Mouse (Mus musculus) limb, embryonic 10.5 days (tissue): Measurements from ENCODE around the gene 5730455P16Rik. TPM values are rescaled to one million over a fixed set of nuclear protein-coding genes. Genes with fewer than 3 reads are reported as not detected.
"Not testable (repeated sequence)": the region's sequence is repeated elsewhere in the genome, so short reads cannot be mapped to it uniquely, and the experiment has no call there.

Experiments
- DNase-seq: peaks from one replicate; pipeline ENCODE4 v3.0.0-alpha.2; 2017; ENCODE audit warnings: low spot score
- H3K27ac ChIP-seq: fragments of 300-500 bp; sonication (generic); 2 replicates; pipeline ENCODE4 v1.5.1; 2016; ENCODE audit warnings: mild to moderate bottlenecking
- H3K27me3 ChIP-seq: fragments of 300-500 bp; sonication (generic); 2 replicates; pipeline ENCODE4 v1.6.1; 2016; ENCODE audit warnings: low read depth, mild to moderate bottlenecking; ENCODE audit not compliant: poor library complexity, severe bottlenecking
- H3K36me3 ChIP-seq: fragments of 300-500 bp; sonication (generic); 2 replicates; pipeline ENCODE4 v1.6.1; 2016; ENCODE audit warnings: mild to moderate bottlenecking, moderate library complexity
- H3K4me1 ChIP-seq: fragments of 300-500 bp; sonication (generic); 2 replicates; pipeline ENCODE4 v1.6.1; 2016
- H3K4me3 ChIP-seq: fragments of 300-500 bp; sonication (generic); 2 replicates; pipeline ENCODE4 v1.5.1; 2016; ENCODE audit warnings: mild to moderate bottlenecking, moderate library complexity
- H3K9me3 ChIP-seq: fragments of 300-500 bp; sonication (generic); replicated peaks from 2 replicates; pipeline ENCODE4 v1.6.1; 2016; ENCODE audit warnings: mild to moderate bottlenecking
- WGBS: fragments of 180-500 bp; shearing (Covaris S2); methylation state at CpG from one replicate; pipeline ENCODE4 v1.1.7; 2016; 5-methylcytosine and 5-hydroxymethylcytosine counted together
- polyA plus RNA-seq: library from polyadenylated mRNA; unstranded; fragments of >200 nt; fragmentation: Nextera tagmentation; extraction: Ambion mirVana; gene quantifications from 2 replicates; pipeline ENCODE4 v1.2.1, GENCODE M21; 2016

5730455P16Rik gene
- polyA plus RNA-seq, 1 experiment from 2014 or later, result 25.0 TPM

- no peak overlapping the region for H3K4me3 ChIP-seq
- 95% methylated on average over 2 of the region's 2 CpGs for WGBS
- H3K27me3 ChIP-seq, result no peaks in the 10 kb centered on the region
- peaks cover 100% of the 10 kb centered on the region for H3K36me3 ChIP-seq
- H3K27ac ChIP-seq, result no peak overlapping the region
- DNase-seq, result no peak
- no peaks in the 10 kb centered on the region for H3K4me1 ChIP-seq
- H3K9me3 ChIP-seq, result no peaks in the 10 kb centered on the region
Measured at GRCm38 (mm10) chr11:80391407-80392120, 13.7 kb upstream of the 5730455P16Rik start.

GRCm38 (mm10) chr11:80389885-80390284, 12.1 kb upstream of the 5730455P16Rik start:
- H3K9me3 ChIP-seq, result no peaks in the 10 kb centered on the region
- H3K4me1 ChIP-seq, result peaks cover 15% of the 10 kb centered on the region
- DNase-seq, result no peak
- H3K4me3 ChIP-seq, result no peak overlapping the region
- peaks cover 100% of the 10 kb centered on the region for H3K36me3 ChIP-seq
- 85% methylated on average over 1 of the region's 1 CpGs for WGBS
- H3K27me3 ChIP-seq, result no peaks in the 10 kb centered on the region
- no peak overlapping the region for H3K27ac ChIP-seq

- Histone ChIP-seq H3K4me3 (0 out of 2 replicates have a peak overlapping the region, but pooled peaks have one; percentile 74), H3K27ac (no peak overlapping the region), H3K9me3 (no peaks in the 10 kb centered on the region), H3K4me1 (peaks cover 21% of the 10 kb centered on the region), H3K27me3 (no peaks in the 10 kb centered on the region), H3K36me3 (peaks cover 73% of the 10 kb centered on the region)
- DNase-seq, result no peak
- 86% methylated on average over 2 of the region's 2 CpGs for WGBS
Measured at GRCm38 (mm10) chr11:80386790-80387189, 9.0 kb upstream of the 5730455P16Rik start.

GRCm38 (mm10) chr11:80385055-80385454, 7.2 kb upstream of the 5730455P16Rik start:
- no peaks in the 10 kb centered on the region for H3K9me3 ChIP-seq
- H3K4me3 ChIP-seq, result peak overlapping the region; percentile 74
- DNase-seq, result no peak
- H3K27me3 ChIP-seq, result no peaks in the 10 kb centered on the region
- 79% methylated on average over 4 of the region's 4 CpGs for WGBS
- H3K27ac ChIP-seq, result no peak overlapping the region
- H3K4me1 ChIP-seq, result peaks cover 21% of the 10 kb centered on the region
- H3K36me3 ChIP-seq, result peaks cover 56% of the 10 kb centered on the region

- H3K36me3 ChIP-seq, result peaks cover 50% of the 10 kb centered on the region
- no peaks in the 10 kb centered on the region for H3K9me3 ChIP-seq
- no peaks in the 10 kb centered on the region for H3K27me3 ChIP-seq
- peaks cover 21% of the 10 kb centered on the region for H3K4me1 ChIP-seq
- H3K27ac ChIP-seq, result peak overlapping the region; percentile 97
- DNase-seq, result peak; percentile 34
- H3K4me3 ChIP-seq, result peak overlapping the region; percentile 74
Measured at GRCm38 (mm10) chr11:80384461-80384860, 6.6 kb upstream of the 5730455P16Rik start.

GRCm38 (mm10) chr11:80383626-80384046, 5.8 kb upstream of the 5730455P16Rik start:
- peak overlapping the region; percentile 97 for H3K27ac ChIP-seq
- no peaks in the 10 kb centered on the region for H3K9me3 ChIP-seq
- H3K4me1 ChIP-seq, result peaks cover 21% of the 10 kb centered on the region
- under 1% methylated on average over 20 of the region's 20 CpGs for WGBS
- H3K4me3 ChIP-seq, result peak overlapping the region; percentile 74
- no peak for DNase-seq
- H3K36me3 ChIP-seq, result peaks cover 42% of the 10 kb centered on the region
- no peaks in the 10 kb centered on the region for H3K27me3 ChIP-seq

- H3K4me3 ChIP-seq, result peak within 1 kb of the TSS; percentile 74
- H3K36me3 ChIP-seq, result peaks cover 36% of the 10 kb centered on the region
- H3K27ac ChIP-seq, result peak within 1 kb of the TSS; percentile 97
- no peaks in the 10 kb centered on the region for H3K9me3 ChIP-seq
- WGBS, result under 1% methylated on average over 33 of the region's 33 CpGs
- no peaks in the 10 kb centered on the region for H3K27me3 ChIP-seq
- peak; percentile 97 for DNase-seq
- H3K4me1 ChIP-seq, result peaks cover 21% of the 10 kb centered on the region
Measured at GRCm38 (mm10) chr11:80383019-80383625, 5.3 kb upstream of the 5730455P16Rik start, which contains the start of gene Zfp207. TSS of gene Zfp207 (plus strand) at chr11:80383279.

GRCm38 (mm10) chr11:80382626-80383018, 4.8 kb upstream of the 5730455P16Rik start:
- Histone ChIP-seq H3K4me1 (peaks cover 22% of the 10 kb centered on the region), H3K4me3 (peak overlapping the region; percentile 74), H3K27me3 (no peaks in the 10 kb centered on the region), H3K9me3 (no peaks in the 10 kb centered on the region), H3K36me3 (peaks cover 31% of the 10 kb centered on the region), H3K27ac (peak overlapping the region; percentile 97)
- DNase-seq, result peak; percentile 61
- 11% methylated on average over 12 of the region's 12 CpGs for WGBS

- H3K9me3 ChIP-seq, result not testable (repeated sequence)
- WGBS, result 95% methylated on average over 7 of the region's 7 CpGs
Measured at GRCm38 (mm10) chr11:80379184-80379583, 1.4 kb upstream of the 5730455P16Rik start.

GRCm38 (mm10) chr11:80378452-80379068, 726 bp upstream of the 5730455P16Rik start:
- peaks cover 15% of the 10 kb centered on the region for H3K4me1 ChIP-seq
- not testable (repeated sequence) for DNase-seq, H3K9me3 ChIP-seq, H3K27me3 ChIP-seq
- H3K4me3 ChIP-seq, result peak overlapping the region; percentile 91
- H3K27ac ChIP-seq, result peak overlapping the region; percentile 95
- peaks cover 22% of the 10 kb centered on the region for H3K36me3 ChIP-seq
- WGBS, result 60% methylated on average over 2 of the region's 2 CpGs

More at GRCm38 (mm10) chr11:80379184-80379583, 1.4 kb upstream of the 5730455P16Rik start:
- H3K4me1 ChIP-seq, result peaks cover 15% of the 10 kb centered on the region
- DNase-seq, H3K27me3 ChIP-seq, H3K27ac ChIP-seq, H3K4me3 ChIP-seq: not testable (repeated sequence)
- H3K36me3 ChIP-seq, result peaks cover 16% of the 10 kb centered on the region

- Histone ChIP-seq H3K9me3 (no peaks in the 10 kb centered on the region), H3K4me3 (no peak overlapping the region), H3K36me3 (peaks cover 41% of the 10 kb centered on the region), H3K27ac (no peak overlapping the region), H3K27me3 (no peaks in the 10 kb centered on the region), H3K4me1 (peaks cover 12% of the 10 kb centered on the region)
- WGBS, result 83% methylated on average over 4 of the region's 4 CpGs
- DNase-seq, result no peak
Measured at GRCm38 (mm10) chr11:80376651-80377050, 1.2 kb downstream of the 5730455P16Rik start.

GRCm38 (mm10) chr11:80368949-80369348, 8.9 kb downstream of the 5730455P16Rik start:
- Histone ChIP-seq H3K9me3 (no peaks in the 10 kb centered on the region), H3K27me3 (no peaks in the 10 kb centered on the region), H3K4me1 (no peaks in the 10 kb centered on the region), H3K27ac (no peak overlapping the region), H3K4me3 (no peak overlapping the region), H3K36me3 (peaks cover 90% of the 10 kb centered on the region)
- 94% methylated on average over 1 of the region's 1 CpGs for WGBS
- DNase-seq, result no peak

- Histone ChIP-seq H3K27me3 (no peaks in the 10 kb centered on the region), H3K36me3 (peaks cover 10% of the 10 kb centered on the region), H3K27ac (no peak overlapping the region), H3K4me3 (no peak overlapping the region), H3K9me3 (no peaks in the 10 kb centered on the region), H3K4me1 (no peaks in the 10 kb centered on the region)
- no peak for DNase-seq
- WGBS, result 32% methylated on average over 4 of the region's 4 CpGs
Measured at GRCm38 (mm10) chr11:80354832-80355231, 23.0 kb downstream of the 5730455P16Rik start.
